Mouse (Mus musculus) G1E (cell line): ENCODE measurements around the gene Arl4d.

Source experiments
- CTCF ChIP-seq: IDR thresholded peaks from 2 replicates; pipeline ENCODE4 v1.5.1; 2012; ENCODE audit warnings: low read depth, low read length, inconsistent platforms, mixed read lengths
- GATA1 ChIP-seq: IDR thresholded peaks from 2 replicates; pipeline ENCODE4 v1.6.1; 2012; ENCODE audit warnings: borderline replicate concordance, low read length, inconsistent platforms, mixed read lengths
- GATA2 ChIP-seq: IDR thresholded peaks from 2 replicates; pipeline ENCODE4 v1.6.1; 2012; ENCODE audit warnings: low read depth, low read length, inconsistent platforms, borderline replicate concordance

GRCm38 (mm10) chr11:101644591-101644990 is 20.8 kb upstream of the Arl4d start:
- TF ChIP-seq CTCF (no peak), GATA2 (no peak), GATA1 (no peak)
